Mouse (Mus musculus) limb, embryonic 14.5 days (tissue): ENCODE measurements around the gene Uroc1. TPM values are rescaled to one million over a fixed set of nuclear protein-coding genes. Genes with fewer than 3 reads are reported as not detected.
A peak's percentile ranks its signal among the peaks of the same experiment; 100 is the strongest.

Experiments used
- ATAC-seq: fragments of 200-750 bp; cut with Nextera tagmentation; 2 replicates; pipeline ENCODE4 v1.8.0; 2017; ENCODE audit warnings: low read depth, moderate number of reproducible peaks, moderate TSS enrichment; ENCODE audit not compliant: low FRiP score
- DNase-seq: peaks from one replicate; pipeline ENCODE4 v3.0.0-alpha.2; 2015; ENCODE audit warnings: low spot score
- H3K27ac ChIP-seq: fragments of 300-500 bp; sonication (generic); replicated peaks from 2 replicates; pipeline ENCODE4 v1.5.1; 2014; ENCODE audit warnings: low read depth, mild to moderate bottlenecking, low read length, moderate library complexity, mixed read lengths
- H3K27me3 ChIP-seq: fragments of 300-500 bp; sonication (generic); 2 replicates; pipeline ENCODE4 v1.6.1; 2014; ENCODE audit warnings: low read length, mixed read lengths; ENCODE audit not compliant: control insufficient read depth, insufficient read depth
- H3K36me3 ChIP-seq: fragments of 300-500 bp; sonication (generic); 2 replicates; pipeline ENCODE4 v1.6.1; 2014; ENCODE audit warnings: mild to moderate bottlenecking, low read length, moderate library complexity, mixed read lengths; ENCODE audit not compliant: control insufficient read depth, insufficient read depth
- H3K4me1 ChIP-seq: fragments of 300-500 bp; sonication (generic); 2 replicates; pipeline ENCODE4 v1.6.1; 2014; ENCODE audit warnings: antibody characterized with exemption, low read length, mixed read lengths; ENCODE audit not compliant: control insufficient read depth, insufficient read depth
- H3K4me2 ChIP-seq: fragments of 300-500 bp; sonication (generic); replicated peaks from 2 replicates; pipeline ENCODE4 v1.6.1; 2014; ENCODE audit warnings: low read depth, mild to moderate bottlenecking, low read length, moderate library complexity; ENCODE audit not compliant: severe bottlenecking
- H3K4me3 ChIP-seq: fragments of 300-500 bp; sonication (generic); replicated peaks from 2 replicates; pipeline ENCODE4 v1.5.1; 2014; ENCODE audit warnings: low read length
- H3K9ac ChIP-seq: fragments of 300-500 bp; sonication (generic); 2 replicates; pipeline ENCODE4 v1.6.1; 2014; ENCODE audit warnings: mild to moderate bottlenecking, low read depth, low read length, moderate library complexity; ENCODE audit not compliant: severe bottlenecking
- H3K9me3 ChIP-seq: fragments of 300-500 bp; sonication (generic); 2 replicates; pipeline ENCODE4 v1.6.1; 2016; ENCODE audit warnings: low read length; ENCODE audit not compliant: control insufficient read depth
- POLR2A ChIP-seq: fragments of 200-500 bp; IDR thresholded peaks from 2 replicates; pipeline ENCODE4 v1.8.0; 2012; ENCODE audit warnings: inconsistent platforms, mild to moderate bottlenecking, moderate library complexity, borderline replicate concordance; ENCODE audit not compliant: insufficient read depth, insufficient read length; ENCODE audit errors: extremely low read depth
- WGBS: fragments of 180-500 bp; shearing (Covaris S2); extraction: QIAGEN DNeasy Blood & Tissue Kit; methylation state at CpG from one replicate; pipeline ENCODE4 v1.1.7; 2014; 5-methylcytosine and 5-hydroxymethylcytosine counted together
- polyA plus RNA-seq, 2 experiments: library from polyadenylated mRNA; depleted of rRNA in 1 of 2; stranded (reverse) in 1 of 2; unstranded in 1 of 2; fragments of >200 nt; fragmentation: Nextera tagmentation in 1 of 2; extraction: Ambion mirVana in 1 of 2; gene quantifications; 2 replicates each; pipeline versions ENCODE4 v1.2.1 to v1.2.3; 2012 to 2014

The Uroc1 gene
- polyA plus RNA-seq, 2 experiments = 0.04 to 0.08 TPM

DNA sequence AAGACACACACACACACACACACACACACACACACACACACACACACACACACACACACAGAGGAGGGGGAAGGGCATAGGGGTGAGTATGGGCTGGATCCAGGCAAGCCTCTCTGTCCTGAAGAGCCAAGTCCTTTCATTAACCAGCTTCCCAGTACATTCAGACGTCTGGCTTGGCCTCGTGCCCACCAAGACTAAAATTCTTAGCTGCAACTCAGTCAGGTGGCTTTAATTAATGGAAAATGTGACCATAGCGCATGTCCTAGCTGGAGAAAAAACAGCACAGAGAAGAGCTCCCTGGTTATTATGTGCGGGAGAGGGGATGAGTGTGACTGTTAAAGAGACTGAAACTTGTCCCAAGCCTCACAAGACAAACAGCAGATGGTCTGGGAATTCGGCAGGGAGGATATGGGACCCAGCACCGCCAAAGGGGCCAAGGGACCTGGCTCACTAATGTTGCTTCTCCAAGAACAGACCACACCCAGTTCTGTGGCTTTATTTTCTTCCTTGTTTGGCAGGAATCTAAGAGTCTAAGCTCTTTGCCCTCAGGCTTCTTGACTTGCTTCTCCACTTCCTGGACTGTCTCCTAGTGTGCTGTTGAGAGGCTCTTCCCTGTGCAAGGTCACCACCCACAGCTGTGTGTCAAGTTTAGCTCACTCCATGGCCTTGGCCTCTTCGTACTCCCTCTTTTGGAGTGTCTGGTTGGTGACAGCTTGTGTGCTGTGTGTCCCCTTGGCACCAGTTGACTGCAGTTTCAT lies 27.1 kb downstream of the Uroc1 start:
- WGBS = 17% methylated on average over 7 of the region's 7 CpGs
- H3K36me3 ChIP-seq = no peaks in the 10 kb centered on the region
- ATAC-seq (peak; percentile 86), DNase-seq (peak; percentile 91)
- H3K4me3 ChIP-seq = no peak overlapping the region
- no peak overlapping the region for H3K9ac ChIP-seq
- H3K4me2 ChIP-seq = no peak overlapping the region
- H3K27ac ChIP-seq = peak overlapping the region; percentile 85
- no peaks in the 10 kb centered on the region for H3K27me3 ChIP-seq
- H3K4me1 ChIP-seq = peaks cover 29% of the 10 kb centered on the region
- TF ChIP-seq POLR2A = no peak
- no peaks in the 10 kb centered on the region for H3K9me3 ChIP-seq

DNA sequence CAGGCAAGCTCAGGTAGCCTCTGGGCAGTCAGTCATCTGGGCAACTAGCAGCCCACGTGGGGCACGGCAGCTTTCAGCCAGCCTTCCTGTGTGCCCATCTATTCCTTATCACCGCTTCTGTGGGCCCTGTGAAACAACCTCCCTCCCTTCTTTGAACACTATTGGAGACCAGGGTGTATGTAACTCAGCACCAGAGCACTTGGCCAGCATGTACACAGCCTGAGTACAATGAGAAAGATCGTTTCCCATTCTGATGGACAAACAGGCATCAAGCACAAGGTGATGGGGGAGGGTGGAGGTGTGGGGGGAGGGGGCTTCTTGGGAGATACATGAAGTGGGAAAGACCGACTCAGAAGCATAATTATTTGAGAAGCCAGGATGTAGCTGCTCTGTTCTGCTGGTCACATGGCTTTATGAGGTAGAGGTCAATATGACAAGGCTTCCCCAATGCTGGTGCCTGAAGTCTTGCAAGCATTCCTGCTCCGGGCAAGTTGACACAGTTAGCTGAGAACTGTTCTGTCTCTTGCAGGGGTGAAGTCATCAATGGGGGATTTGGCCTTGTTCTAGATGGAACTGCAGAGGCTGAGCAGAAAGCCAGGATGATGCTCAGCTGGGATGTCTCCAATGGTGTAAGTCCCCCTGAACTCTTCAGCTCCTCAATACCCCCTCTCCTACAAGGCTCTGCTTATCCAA lies 28.0 kb downstream of the Uroc1 start:
- Histone ChIP-seq H3K9me3 (no peaks in the 10 kb centered on the region), H3K27ac (peak overlapping the region; percentile 85; the same call in 1 of the 2 replicates), H3K9ac (no peak overlapping the region), H3K4me2 (no peak overlapping the region), H3K4me3 (no peak overlapping the region), H3K36me3 (no peaks in the 10 kb centered on the region), H3K27me3 (no peaks in the 10 kb centered on the region), H3K4me1 (peaks cover 29% of the 10 kb centered on the region)
- TF ChIP-seq POLR2A = no peak
- no peak for ATAC-seq
- 86% methylated on average over 6 of the region's 6 CpGs for WGBS
- DNase-seq = no peak

- ATAC-seq = no peak
- Histone ChIP-seq H3K27ac (no peak overlapping the region), H3K9me3 (no peaks in the 10 kb centered on the region), H3K4me2 (no peak overlapping the region), H3K4me3 (no peak overlapping the region), H3K9ac (no peak overlapping the region), H3K27me3 (no peaks in the 10 kb centered on the region), H3K4me1 (peaks cover 19% of the 10 kb centered on the region), H3K36me3 (no peaks in the 10 kb centered on the region)
- no peak for DNase-seq
- no peak for TF ChIP-seq POLR2A
- 84% methylated on average over 5 of the region's 5 CpGs for WGBS
These were observed 30.2 kb downstream of the Uroc1 start for GRCm38 (mm10) chr6:90363301-90363700.

GRCm38 (mm10) chr6:90368976-90369724 lies 36.1 kb downstream of the Uroc1 start, which contains the start of gene Zxdc:
Gene Zxdc, plus strand, starts transcription at chr6:90369492.
- TF ChIP-seq POLR2A = 0 out of 2 replicates have a peak, but pooled peaks have one; percentile 53
- Histone ChIP-seq H3K4me2 (peak within 1 kb of the TSS; percentile 98), H3K27ac (peak within 1 kb of the TSS; percentile 65), H3K9me3 (no peaks in the 10 kb centered on the region), H3K36me3 (peaks cover 17% of the 10 kb centered on the region), H3K9ac (peak within 1 kb of the TSS; percentile 78), H3K4me3 (peak within 1 kb of the TSS; percentile 92), H3K4me1 (peaks cover 16% of the 10 kb centered on the region), H3K27me3 (no peaks in the 10 kb centered on the region)
- ATAC-seq = peak; percentile 97
- 10% methylated on average over 29 of the region's 41 CpGs for WGBS
- peak; percentile 97 for DNase-seq
